Mouse (Mus musculus): Measurements from ENCODE around the gene Prrg2.

DNA sequence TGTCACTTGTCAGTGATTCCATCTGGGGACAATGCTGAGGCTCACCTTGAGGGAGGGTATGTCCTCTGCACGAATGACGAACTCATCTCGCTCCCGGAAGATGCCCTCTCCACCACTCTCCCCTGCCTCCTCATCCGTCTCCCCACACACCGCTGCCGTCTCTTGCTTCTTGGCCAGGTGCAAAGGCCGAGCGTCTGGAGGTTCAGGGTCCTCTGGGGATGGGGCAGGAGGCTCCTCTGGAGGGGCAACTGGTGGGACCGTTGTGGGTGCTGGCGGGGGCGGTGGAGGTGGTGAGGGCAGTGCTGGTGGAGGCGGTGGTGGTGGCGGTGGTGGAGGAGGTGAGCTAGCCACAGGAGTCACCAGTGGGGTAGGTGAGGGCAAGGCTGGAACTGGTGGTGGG is 19.2 kb downstream of the Prrg2 start:
- TF ChIP-seq CTCF (IDR thresholded peaks at IDR 0.05; ENCODE audit: control insufficient read depth, insufficient read depth, insufficient read length) (no peak), USF1 (IDR thresholded peaks at IDR 0.05; ENCODE audit: low read depth) (no peak), MAX (IDR thresholded peaks at IDR 0.05) (no peak), MYOG (IDR thresholded peaks at IDR 0.05; ENCODE audit: control insufficient read depth, extremely low read depth, insufficient read length) (no peak), MYOD1 (IDR thresholded peaks at IDR 0.05; ENCODE audit: control insufficient read depth, insufficient read length, low read depth) (no peak)

Data from C2C12 (cell line).